Mouse (Mus musculus): ENCODE results near the gene Cerkl. TPM values are rescaled to one million over a fixed set of nuclear protein-coding genes. Genes with fewer than 3 reads are reported as not detected.

The Cerkl gene
- polyA plus RNA-seq, 1 experiment from 2014 or later, result 0.42 TPM

GRCm38 (mm10) chr2:79370711-79371312 lies 85.8 kb downstream of the Cerkl start:
- Histone ChIP-seq H3K9me3 (replicated peaks) (no peaks in the 10 kb centered on the region), H3K27ac (no peak overlapping the region), H3K4me1 (replicated peaks) (no peaks in the 10 kb centered on the region), H3K27me3 (no peaks in the 10 kb centered on the region), H3K4me2 (peak overlapping the region; percentile 34), H3K4me3 (peak overlapping the region; percentile 22), H3K36me3 (no peaks in the 10 kb centered on the region), H3K9ac (no peak overlapping the region)
- WGBS, result 71% methylated on average over 9 of the region's 9 CpGs
- ATAC-seq (replicated peaks; ENCODE audit: insufficient number of reproducible peaks, insufficient read depth, low FRiP score, low read depth), result no peak

DNA sequence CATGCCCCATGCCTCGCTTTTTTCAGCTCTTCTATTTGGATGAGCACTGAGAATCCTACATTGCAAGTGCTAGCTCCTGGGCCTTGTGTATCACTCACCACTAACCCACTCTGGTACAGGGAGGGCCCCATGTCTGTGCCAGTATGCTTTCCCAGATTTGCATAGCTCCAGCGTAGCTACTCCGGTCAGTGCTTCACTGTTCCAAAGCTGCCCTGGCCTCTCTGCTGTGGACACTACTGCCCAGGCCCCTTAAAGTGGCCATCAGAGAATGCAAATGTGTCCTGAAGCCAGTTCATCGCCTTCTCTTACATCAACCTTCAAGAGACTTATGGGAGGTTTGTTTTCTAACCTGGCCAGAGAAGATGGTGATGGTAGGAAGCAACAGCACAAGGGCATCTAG lies 86.7 kb downstream of the Cerkl start:
- H3K4me1 ChIP-seq (replicated peaks), result no peaks in the 10 kb centered on the region
- ATAC-seq (replicated peaks; ENCODE audit: insufficient number of reproducible peaks, insufficient read depth, low FRiP score, low read depth), result no peak
- no peak overlapping the region for H3K9ac ChIP-seq
- no peak overlapping the region for H3K4me3 ChIP-seq
- no peaks in the 10 kb centered on the region for H3K9me3 ChIP-seq (replicated peaks)
- H3K27me3 ChIP-seq, result no peaks in the 10 kb centered on the region
- WGBS, result 87% methylated on average over 4 of the region's 4 CpGs
- H3K4me2 ChIP-seq, result no peak overlapping the region
- H3K27ac ChIP-seq, result no peak overlapping the region
- no peaks in the 10 kb centered on the region for H3K36me3 ChIP-seq

- ATAC-seq (replicated peaks; ENCODE audit: insufficient number of reproducible peaks, insufficient read depth, low FRiP score, low read depth), result no peak; the same call in 1 of the 2 replicates
- Histone ChIP-seq H3K4me2 (no peak overlapping the region), H3K9ac (no peak overlapping the region), H3K36me3 (no peaks in the 10 kb centered on the region), H3K4me3 (no peak overlapping the region), H3K27ac (no peak overlapping the region), H3K4me1 (replicated peaks) (no peaks in the 10 kb centered on the region), H3K9me3 (replicated peaks) (no peaks in the 10 kb centered on the region), H3K27me3 (no peaks in the 10 kb centered on the region)
- WGBS, result 79% methylated on average over 7 of the region's 7 CpGs
These were observed 87.5 kb downstream of the Cerkl start for GRCm38 (mm10) chr2:79369061-79369524.

- Histone ChIP-seq H3K27ac (no peak overlapping the region), H3K9me3 (replicated peaks) (no peaks in the 10 kb centered on the region), H3K9ac (no peak overlapping the region), H3K4me3 (no peak overlapping the region), H3K36me3 (no peaks in the 10 kb centered on the region), H3K4me2 (no peak overlapping the region), H3K4me1 (replicated peaks) (no peaks in the 10 kb centered on the region), H3K27me3 (no peaks in the 10 kb centered on the region)
- ATAC-seq (replicated peaks; ENCODE audit: insufficient number of reproducible peaks, insufficient read depth, low FRiP score, low read depth), result no peak
- 85% methylated on average over 12 of the region's 12 CpGs for WGBS
These were observed 87.9 kb downstream of the Cerkl start for GRCm38 (mm10) chr2:79368661-79369060.

DNA sequence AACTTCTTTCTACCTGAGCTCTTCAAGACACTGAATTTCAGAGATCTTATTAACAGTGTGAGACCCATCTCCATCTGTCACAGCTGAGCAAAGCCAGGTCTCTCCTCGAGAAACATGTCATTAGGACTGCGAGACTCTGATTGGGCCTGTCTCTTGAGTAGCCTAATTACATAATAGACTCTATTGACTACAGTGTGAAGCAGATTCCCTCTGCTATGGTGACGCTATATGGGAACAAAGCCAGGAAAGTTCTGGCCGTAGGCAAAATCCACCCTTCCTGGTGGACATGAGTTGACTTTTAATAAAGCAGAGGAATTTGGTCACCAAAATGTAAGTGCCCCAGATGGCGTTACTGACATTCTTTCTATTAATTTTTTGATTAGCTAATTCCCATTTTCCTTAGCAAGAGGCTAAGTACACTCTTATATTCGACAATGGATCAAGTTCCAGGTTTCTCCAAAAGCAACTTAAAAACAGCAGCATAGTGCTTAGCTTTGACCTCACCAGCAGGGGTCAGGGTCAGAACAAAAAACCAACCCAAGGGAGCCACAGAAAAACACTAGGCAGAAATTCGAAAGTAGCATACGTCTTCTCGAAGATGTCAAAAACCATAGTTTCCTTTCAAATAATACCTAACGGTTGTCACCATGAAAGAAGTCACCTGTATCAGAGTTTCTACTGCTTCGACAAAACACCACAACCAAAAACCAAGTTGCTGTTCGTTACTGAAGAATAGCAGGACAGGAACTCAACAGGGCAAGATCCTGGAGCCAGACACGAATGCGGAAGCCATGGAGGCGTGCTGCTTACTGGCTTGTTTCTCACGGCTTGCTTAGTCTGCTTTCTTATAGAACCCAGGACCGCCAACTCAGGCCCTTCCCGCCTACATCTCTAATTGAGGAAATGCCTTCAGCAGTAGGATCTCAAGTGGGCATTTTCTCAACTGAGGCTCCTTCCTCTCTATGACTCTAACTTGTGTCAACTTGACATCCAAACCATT lies 88.8 kb downstream of the Cerkl start:
- no peak overlapping the region for H3K27ac ChIP-seq
- no peak overlapping the region for H3K4me2 ChIP-seq
- H3K27me3 ChIP-seq, result no peaks in the 10 kb centered on the region
- H3K4me1 ChIP-seq (replicated peaks), result no peaks in the 10 kb centered on the region
- H3K9ac ChIP-seq, result no peak overlapping the region
- H3K36me3 ChIP-seq, result no peaks in the 10 kb centered on the region
- WGBS, result 66% methylated on average over 18 of the region's 18 CpGs
- no peaks in the 10 kb centered on the region for H3K9me3 ChIP-seq (replicated peaks)
- no peak for ATAC-seq (replicated peaks; ENCODE audit: insufficient number of reproducible peaks, insufficient read depth, low FRiP score, low read depth)
- H3K4me3 ChIP-seq, result no peak overlapping the region

DNA sequence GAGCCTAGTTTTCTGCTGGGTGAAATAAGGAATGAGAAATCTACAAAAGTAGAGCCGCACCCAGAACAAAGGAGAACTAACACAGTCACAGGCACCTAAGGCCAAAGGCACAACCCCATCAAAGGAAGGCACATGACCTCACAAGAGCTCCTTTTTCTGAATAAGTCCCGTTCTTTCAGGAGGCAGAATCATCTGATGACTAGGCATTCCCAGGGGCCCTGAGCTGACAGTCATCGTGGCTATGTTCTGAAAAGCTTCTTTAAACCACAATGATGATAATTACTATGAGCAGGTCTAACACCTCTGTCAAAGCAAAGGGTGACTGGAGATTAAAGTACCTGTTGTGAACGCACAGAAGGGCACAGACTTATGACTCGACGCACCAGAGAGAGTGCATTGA lies 92.7 kb downstream of the Cerkl start:
- no peaks in the 10 kb centered on the region for H3K4me1 ChIP-seq (replicated peaks)
- no peak overlapping the region for H3K4me3 ChIP-seq
- H3K36me3 ChIP-seq, result no peaks in the 10 kb centered on the region
- ATAC-seq (replicated peaks; ENCODE audit: insufficient number of reproducible peaks, insufficient read depth, low FRiP score, low read depth), result no peak
- no peak overlapping the region for H3K4me2 ChIP-seq
- no peaks in the 10 kb centered on the region for H3K27me3 ChIP-seq
- no peak overlapping the region for H3K9ac ChIP-seq
- no peaks in the 10 kb centered on the region for H3K9me3 ChIP-seq (replicated peaks)
- 63% methylated on average over 6 of the region's 6 CpGs for WGBS
- no peak overlapping the region for H3K27ac ChIP-seq

DNA sequence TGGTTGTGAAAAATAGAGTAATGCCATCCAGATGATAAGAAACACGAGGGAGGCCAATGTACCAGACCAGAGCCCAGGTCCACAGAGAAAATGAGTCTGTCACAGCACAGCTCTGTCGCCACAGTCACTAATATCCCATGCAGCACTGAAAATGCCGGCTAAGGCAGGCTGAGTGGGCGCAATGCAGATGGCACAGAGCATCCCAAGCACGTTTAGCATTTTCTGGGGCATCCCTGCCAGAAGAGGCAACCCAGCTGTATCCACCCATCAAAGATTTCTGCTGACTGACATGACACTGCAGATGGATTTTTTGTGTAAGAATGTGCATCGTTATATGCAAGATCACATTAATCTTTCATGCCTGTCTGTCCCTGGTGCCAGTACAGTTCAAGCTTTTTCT lies 94.6 kb downstream of the Cerkl start:
- WGBS, result 63% methylated on average over 6 of the region's 6 CpGs
- no peaks in the 10 kb centered on the region for H3K4me1 ChIP-seq (replicated peaks)

GRCm38 (mm10) chr2:79357835-79358234 lies 98.8 kb downstream of the Cerkl start:
- Histone ChIP-seq H3K4me3 (no peak overlapping the region), H3K27me3 (no peaks in the 10 kb centered on the region), H3K36me3 (no peaks in the 10 kb centered on the region), H3K4me1 (replicated peaks) (no peaks in the 10 kb centered on the region), H3K9ac (no peak overlapping the region), H3K27ac (no peak overlapping the region), H3K4me2 (no peak overlapping the region), H3K9me3 (replicated peaks) (no peaks in the 10 kb centered on the region)
- WGBS, result 83% methylated on average over 3 of the region's 3 CpGs
- no peak for ATAC-seq (replicated peaks; ENCODE audit: insufficient number of reproducible peaks, insufficient read depth, low FRiP score, low read depth)

More for the DNA sequence above, 94.6 kb downstream of the Cerkl start:
- Histone ChIP-seq H3K4me3 (no peak overlapping the region), H3K4me2 (no peak overlapping the region), H3K36me3 (no peaks in the 10 kb centered on the region), H3K27me3 (no peaks in the 10 kb centered on the region), H3K27ac (no peak overlapping the region), H3K9me3 (replicated peaks) (no peaks in the 10 kb centered on the region), H3K9ac (no peak overlapping the region)
- ATAC-seq (replicated peaks; ENCODE audit: insufficient number of reproducible peaks, insufficient read depth, low FRiP score, low read depth), result no peak

GRCm38 (mm10) chr2:79354773-79355172 lies 101.8 kb downstream of the Cerkl start:
- H3K4me1 ChIP-seq (replicated peaks), result no peaks in the 10 kb centered on the region
- H3K36me3 ChIP-seq, result no peaks in the 10 kb centered on the region
- no peak overlapping the region for H3K4me3 ChIP-seq
- H3K9ac ChIP-seq, result no peak overlapping the region
- H3K27ac ChIP-seq, result no peak overlapping the region
- no peaks in the 10 kb centered on the region for H3K27me3 ChIP-seq
- WGBS, result 87% methylated on average over 16 of the region's 16 CpGs
- ATAC-seq (replicated peaks; ENCODE audit: insufficient number of reproducible peaks, insufficient read depth, low FRiP score, low read depth), result no peak
- H3K4me2 ChIP-seq, result no peak overlapping the region
- H3K9me3 ChIP-seq (replicated peaks), result no peaks in the 10 kb centered on the region

- Histone ChIP-seq H3K4me1 (replicated peaks) (no peaks in the 10 kb centered on the region), H3K36me3 (no peaks in the 10 kb centered on the region), H3K27ac (no peak overlapping the region), H3K9ac (no peak overlapping the region), H3K4me2 (no peak overlapping the region), H3K9me3 (replicated peaks) (no peaks in the 10 kb centered on the region), H3K4me3 (no peak overlapping the region), H3K27me3 (no peaks in the 10 kb centered on the region)
- 80% methylated on average over 4 of the region's 4 CpGs for WGBS
- no peak for ATAC-seq (replicated peaks; ENCODE audit: insufficient number of reproducible peaks, insufficient read depth, low FRiP score, low read depth)
These were observed 104.3 kb downstream of the Cerkl start for GRCm38 (mm10) chr2:79352100-79352802.

All from heart, embryonic 15.5 days (tissue).